Mouse (Mus musculus): Measurements from ENCODE around the gene Rep15.

Rep15 gene

DNA sequence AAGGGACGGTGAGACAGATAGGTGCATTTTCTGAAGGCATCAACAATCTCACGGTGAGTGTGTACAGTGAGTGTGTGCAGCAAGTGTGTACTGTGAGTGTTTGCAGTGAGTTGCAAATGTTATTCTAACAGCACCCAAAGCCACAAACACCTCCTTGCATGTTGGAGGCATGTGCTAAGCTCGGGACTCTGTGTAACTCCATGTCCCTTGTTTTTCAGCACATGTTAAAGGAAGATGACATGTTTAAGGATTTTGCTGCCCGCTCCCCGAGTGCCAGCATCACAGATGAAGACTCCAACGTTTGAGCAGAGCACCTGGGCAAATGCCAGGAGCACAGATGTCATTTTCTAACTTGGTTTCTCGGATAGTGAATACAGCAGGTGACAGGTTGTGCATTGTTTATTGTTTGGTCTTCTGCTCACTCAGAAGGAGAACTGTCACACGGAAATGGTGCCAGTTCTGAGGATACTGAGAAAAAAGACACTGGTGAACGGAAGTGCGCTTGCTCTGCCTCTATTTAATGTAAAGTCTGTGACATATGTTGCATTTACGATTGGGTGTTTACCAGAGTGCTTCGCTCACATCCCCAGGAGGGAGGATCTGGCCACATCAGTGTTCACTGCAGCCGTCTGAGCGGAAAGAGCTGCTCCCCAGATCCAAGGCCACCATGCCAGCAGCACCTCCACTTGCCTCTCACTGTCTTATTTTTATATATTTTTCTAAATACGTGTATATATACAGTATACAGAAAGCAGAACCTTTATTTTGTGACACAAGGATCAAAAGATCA is 2.1 kb upstream of the Rep15 start:
- no peak for DNase-seq

DNA sequence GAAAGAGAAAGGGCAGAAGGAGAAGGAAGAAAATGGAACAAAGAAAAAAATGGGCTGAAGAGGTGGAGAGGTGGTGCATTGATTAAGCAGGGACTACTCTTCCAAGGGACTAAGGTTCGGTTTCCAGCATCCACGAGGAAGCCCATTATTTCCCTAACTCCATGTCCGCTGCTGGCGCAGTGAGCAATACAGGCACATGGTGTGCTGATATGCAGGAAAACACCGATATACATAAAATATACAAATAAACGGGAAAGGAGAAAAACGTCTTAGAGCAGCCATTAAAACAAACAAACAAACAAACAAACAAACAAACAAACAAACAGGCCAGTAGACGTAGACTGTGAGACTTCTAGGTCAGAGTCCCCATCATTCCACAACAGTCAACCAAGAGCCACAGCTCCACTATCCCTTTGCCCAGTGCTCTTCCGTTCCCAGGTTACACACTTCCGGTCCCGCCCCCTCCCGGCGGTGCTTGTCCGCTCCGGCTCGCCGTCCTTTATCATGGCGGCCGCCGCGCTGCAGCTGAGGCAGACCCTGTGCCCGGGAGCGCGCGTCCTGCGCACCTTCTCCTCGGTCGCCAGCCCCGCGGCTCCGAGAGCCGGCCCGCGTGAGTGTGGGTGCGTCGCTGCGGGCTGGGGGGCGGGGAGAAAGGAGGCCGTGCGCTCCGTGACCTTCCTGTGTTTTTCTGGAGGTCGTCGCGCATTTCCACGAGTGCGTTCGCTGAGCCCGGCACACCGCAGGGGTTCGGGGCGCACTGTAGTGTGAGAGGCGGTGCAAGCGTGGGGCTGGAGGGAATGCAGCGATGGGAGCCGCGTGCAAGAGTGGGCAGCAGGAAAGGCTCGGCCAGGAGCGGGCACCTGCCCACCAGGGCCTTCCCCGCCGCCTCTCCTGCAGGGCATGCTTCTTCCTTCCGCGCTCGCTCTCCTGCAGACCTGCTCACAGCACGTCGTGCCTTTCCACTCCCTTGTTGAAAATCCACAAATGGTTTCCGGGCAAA is 10.2 kb downstream of the Rep15 start, which contains the start of gene Mrps35:
TSS of gene Mrps35 (plus strand) at position 474 of the 1,000 bp plus-strand sequence.
- peak; percentile 95 for DNase-seq

DNA sequence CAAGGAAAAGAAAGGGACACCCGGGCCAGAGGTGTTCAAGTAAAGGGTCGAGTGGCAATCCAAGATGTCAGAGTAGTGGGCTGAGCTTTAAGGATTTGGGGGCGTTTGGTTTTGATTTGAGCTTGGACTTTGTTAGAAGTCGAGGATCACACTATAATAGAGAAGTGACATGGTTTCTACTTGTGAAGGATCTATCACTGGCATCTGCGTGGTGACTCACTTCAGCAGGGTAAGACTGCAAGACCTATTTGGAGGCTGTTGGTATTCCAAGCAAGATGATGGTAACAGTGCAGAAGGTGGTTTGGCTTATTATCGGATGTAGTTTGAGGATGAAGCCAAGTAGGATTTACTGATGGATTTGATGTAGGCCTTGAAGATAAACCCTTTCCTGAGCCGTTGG is 11.2 kb downstream of the Rep15 start:
- DNase-seq: peak; percentile 36

DNA sequence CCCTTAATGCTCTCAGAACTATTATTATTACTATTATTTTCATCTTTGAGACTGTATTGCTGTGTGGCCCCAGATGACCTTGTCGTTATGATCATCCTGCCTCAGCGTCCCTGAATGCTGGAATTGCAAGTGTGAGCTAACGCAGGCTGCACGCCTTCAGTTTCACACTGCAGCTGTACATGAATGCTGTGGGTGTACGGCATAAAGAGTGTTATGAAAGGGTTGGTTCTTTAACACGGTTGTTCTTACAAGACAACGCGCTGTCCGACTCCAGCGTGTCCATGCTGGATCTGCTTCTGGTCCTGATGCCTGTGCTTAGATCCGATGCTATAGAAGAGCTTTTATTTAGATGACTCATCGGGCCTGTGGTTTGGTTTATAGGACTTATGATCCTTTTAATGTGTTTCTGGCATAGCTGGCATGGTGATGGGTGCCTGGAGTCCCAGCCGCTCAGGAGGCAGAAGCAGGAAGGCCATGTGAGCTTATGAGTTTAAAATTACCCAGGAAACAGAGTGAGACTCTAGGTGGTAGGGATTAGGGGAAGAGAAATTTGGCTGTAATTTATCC is 16.9 kb downstream of the Rep15 start:
- no peak for DNase-seq

DNA sequence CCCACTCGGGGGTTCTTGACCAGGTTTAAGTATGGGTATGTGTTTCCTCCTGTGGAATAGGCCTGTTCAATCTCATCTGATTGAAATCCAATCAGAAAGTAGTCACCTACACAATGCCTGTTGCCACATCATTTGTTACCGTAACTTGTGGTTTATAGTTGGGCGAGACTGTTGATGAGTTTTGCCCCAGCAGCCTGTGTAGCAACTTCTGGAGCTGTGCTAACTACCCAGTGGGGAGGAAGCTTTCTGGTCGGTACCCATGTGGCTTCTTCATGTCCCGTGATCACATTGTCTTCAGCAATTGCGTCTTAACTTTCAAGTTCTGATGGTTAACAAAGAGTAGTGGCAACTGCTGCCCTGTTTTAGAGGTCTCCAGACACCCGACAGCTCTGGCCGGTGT is 19.3 kb downstream of the Rep15 start:
- DNase-seq: no peak

DNA sequence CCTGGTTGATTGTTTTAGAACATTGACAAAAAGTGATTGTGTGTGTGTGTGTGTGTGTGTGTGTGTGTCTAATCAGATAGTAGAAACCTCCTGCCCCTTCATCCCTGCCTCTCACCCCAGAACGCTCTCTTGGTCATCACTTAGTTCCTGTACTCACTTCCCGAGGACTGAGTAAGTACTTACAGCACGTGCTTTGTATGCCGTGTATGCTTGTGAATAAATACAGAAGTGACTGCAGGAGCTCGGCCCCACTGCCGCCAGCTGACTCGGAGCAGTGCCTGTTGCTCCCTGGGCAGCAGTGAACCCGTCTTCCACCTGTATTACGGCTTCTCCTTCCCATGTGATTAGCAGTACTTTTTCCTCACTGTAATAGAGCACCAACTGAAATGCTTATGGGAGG is 20.1 kb downstream of the Rep15 start:
- no peak for DNase-seq

DNA sequence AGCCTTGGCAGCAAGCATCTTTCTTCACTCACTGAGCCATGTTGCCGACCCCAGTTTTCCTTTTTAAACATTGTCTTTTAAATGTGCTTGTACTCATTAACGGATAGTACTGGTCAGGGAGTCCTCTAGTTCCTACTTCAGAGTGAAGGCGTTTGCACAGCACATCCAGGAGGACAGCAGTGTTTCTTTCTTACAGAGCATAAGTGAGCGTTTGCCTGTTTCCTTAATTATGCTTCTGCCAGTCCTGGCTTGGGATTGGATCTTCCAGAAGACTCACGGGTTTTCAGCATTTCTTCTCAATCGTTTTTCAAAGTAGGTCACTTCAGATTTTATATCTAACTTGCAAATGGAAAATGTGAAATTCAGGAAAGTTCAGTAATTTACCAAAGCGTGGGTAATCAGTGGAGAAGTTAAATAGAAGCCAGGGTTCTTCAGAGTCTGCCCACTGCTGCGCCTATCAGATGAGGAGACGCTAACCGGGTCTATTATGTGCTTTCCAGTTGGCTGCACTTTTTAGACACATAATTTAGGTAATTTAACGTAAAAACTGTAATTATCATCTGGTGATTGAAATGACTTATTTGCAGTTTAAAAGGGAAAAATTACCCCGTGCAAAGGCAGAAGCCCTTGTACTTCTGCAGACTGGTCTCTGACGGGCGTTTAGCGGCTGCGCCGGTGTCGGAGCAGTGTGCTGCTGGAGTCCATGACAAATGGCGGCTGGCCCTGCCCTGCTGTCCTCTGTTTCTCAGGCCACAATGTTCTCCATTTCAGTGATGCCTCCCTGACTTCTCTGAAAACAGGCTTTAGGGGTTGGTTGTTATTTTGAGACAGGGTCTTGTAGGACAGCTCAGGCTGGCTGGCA is 21.6 kb downstream of the Rep15 start:
- DNase-seq: no peak

DNA sequence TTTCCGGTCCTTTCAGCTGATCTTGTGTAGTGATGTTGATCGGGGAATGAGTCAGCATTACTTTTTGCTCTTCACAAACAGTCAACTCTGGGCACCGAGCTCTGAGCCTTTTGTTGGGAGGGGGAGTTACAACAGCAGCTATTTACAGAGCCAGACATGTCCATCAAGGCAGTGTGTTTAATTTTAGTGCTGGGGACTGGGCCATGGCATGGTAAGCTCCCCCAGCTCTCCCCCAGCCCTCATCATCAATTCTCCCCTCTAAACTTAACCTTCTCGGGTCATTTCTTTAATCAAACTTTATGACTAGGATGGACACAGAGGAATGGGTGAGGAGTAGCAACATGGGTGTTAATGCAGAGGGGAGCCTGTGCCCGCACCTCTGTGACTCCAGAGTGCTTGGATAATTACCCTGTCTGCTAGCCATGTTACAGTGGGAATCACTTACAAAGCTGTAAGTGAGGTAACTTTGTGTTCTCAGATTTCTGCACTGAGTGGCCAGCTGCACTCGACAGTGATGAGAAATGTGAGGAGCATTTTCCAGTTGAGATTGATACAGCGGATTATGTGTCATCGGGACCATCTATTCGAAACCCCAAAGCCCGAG is 23.1 kb downstream of the Rep15 start:
- no peak for DNase-seq

DNA sequence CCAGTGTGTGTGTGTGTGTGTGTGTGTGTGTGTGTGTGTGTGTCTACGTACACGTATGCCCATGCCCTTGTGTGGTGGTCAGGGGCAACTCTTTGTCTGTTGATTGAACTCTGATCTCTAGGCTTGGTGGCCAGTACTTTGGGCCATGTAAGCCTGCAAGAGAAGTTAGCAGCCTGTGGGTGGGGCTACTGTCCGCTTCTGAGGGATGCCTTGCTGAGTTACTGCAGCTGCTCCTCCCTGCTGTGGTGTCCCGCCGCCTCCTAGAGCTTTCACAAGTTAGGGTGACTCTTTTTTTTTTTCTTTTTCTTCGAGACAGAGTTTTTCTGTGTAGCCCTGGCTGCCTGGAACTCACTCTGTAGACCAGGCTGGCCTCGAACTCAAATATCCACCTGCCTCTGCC is 26.9 kb downstream of the Rep15 start:
- DNase-seq: no peak

DNA sequence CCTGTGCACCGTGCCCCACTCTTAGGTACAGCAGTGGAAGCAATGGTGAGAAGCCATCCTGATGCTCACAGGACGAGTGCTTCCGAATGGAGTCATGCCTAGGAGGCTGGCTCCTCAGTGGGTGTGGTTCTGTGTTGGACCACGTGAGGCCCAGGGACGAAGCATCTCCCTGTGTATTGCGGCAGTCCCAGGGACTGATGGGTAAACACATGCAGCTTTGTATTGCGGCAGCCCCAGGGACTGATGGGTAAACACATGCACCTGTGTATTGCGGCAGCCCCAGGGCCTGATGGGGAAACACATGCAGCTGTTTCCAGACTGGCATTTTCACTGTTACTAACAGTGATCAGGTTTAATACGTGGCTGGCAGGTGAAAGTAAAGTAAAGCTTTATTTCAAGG is 29.2 kb downstream of the Rep15 start:
- DNase-seq: no peak

DNA sequence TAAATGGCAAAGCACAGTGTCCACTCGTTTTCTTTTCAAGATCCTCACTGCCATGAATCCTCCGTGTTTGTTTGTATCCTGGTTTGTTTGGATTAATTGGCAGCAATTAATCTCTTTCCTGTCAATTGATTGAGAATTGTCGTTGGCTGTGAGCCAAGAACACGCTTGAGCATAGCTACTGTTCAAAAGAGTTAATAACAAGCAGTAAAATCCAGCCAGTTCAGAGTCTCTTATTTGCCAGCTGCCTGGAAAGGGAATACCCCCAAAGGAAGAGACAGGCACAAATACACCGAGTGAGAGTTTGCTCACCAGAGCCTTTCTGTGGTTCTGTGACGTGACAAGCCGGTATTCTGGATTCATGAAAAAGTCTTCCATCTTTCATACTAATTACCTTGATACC is 29.6 kb downstream of the Rep15 start:
- DNase-seq: peak; percentile 10

DNA sequence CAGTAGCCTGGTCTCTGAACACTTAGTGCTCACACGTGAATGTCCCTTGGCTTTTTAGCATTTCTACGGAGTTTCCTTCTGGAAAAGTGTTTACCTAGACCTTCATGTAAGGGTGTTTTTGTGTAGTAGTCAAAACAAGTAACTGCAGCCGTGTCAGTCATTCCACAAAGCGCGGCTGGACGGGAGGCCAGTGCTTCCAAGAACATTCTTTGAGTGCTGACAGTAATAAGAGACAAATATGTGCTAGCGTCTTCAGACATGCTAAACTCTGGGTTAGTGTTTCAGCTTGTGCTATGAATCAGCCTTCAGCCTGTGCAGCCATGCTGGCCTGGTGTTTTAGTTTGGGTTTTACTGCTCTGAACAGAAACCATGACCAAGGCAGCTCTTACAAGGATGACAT is 30.3 kb downstream of the Rep15 start:
- no peak for DNase-seq

DNA sequence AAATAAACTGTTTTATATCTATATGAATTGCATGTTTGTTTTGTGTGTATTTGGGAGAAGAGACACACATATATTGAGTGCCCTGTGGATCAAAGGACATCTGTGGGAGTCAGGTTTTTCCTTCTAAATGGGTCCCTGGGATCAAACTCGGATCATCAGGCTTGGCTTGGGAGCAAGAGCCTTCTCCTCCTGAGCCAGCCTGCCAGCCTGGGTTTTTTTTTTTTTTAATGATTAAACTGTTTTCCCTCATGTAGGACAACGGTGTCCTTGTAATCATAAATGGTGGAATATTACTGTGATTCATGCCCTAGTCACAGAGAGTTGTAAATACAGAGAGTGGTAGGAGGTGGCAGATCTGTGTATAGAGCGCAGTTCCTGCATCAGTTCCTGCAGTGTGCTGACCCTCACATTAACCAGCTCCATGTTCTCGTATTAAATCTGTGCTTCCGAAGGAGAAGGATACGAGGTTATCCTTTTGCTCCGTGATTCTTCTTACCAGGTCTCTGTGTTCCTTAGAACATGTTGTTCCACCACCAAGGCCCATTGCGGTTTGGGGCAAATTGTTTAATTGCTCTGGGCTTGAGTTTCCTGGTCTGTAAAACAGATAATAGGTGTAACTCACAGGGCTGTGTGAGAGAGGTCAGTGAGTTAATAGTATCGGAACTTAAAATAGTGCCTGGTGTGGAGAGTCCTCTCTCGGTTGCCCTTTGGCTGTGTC is 32.0 kb downstream of the Rep15 start:
- DNase-seq: no peak

DNA sequence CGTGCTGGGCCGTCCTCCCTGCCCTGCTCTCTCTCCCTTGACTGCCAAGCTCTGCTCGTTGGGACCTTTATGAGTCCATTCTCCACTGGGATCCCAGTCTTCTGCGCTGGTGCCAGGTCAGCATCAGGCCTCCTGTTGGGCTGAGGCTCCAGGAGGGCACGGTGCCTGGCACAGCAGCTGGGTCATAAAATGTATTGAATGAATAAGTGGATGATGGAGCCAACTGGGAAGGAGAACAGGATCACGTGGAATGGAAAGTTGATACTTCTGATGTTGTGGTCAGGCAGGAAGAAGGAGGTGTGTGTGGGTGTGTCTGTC is 32.5 kb downstream of the Rep15 start:
- no peak for DNase-seq

DNA sequence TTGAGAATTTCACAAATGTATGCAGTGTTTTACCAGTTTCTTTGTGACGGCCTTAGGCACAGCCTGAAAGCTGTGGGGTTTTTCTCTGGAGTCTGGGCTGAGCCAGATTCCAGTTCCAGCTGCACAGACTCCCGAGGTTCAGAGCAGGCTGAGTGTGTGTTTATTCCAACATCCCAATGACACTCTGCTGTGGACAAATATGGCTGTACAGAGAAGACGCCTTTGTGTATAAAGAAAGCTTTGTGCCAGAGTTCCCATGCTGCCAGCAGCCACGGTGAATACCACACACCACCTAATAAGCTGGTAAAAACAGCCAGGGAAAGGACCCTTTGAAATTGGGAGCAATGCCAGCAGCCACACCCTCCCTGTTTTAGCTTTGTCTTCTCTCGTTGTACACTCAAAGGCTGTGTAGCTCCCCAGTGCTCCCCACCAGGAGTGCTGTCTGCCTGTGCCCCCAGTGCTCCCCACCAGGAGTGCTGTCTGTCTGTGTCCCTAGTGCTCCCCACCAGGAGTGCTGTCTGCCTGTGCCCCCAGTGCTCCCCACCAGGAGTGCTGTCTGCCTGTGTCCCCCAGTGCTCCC is 43.5 kb downstream of the Rep15 start:
- no peak for DNase-seq

DNA sequence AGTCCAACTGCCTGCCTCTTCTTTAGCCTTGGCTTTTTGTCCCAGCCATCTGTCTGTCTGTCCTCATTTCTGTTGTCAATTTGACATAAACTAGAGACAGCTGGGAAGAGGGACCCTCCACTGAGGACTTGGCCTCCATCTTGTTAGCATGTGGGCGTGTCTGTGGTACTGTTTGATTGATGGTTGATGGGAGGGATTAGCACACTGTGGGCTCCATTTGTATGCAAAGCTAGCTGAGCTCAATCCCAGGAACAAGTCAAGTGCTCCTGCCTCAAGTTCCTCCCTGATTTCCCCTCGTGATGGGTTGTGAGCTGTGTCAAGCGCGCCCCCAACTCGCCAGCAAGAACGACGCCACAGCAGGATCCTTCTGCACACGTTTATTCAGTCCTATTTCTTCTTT is 44.5 kb downstream of the Rep15 start:
- DNase-seq: no peak

DNA sequence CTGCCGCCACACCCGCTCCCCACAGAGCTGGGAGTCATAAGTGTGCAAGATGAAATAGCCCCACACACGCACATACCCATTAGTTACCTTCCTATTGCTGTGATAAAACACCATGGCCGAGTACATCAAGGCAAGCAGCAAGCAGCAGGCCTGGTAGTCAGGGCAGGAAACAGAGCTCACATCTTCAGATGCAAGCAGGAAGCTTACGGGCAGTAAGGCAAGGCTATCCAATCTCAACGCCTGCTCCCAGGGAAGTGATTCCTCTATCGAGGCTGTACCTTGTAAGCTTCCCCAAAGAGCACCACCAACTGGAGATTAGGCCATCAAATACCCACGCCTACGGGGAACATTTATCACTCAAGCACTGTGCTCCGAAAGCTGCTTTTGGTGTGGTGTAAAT is 47.5 kb downstream of the Rep15 start:
- DNase-seq: no peak
